Comparison of ENCODE assay signal across 21 mouse cellular contexts in the genomic region with DNA sequence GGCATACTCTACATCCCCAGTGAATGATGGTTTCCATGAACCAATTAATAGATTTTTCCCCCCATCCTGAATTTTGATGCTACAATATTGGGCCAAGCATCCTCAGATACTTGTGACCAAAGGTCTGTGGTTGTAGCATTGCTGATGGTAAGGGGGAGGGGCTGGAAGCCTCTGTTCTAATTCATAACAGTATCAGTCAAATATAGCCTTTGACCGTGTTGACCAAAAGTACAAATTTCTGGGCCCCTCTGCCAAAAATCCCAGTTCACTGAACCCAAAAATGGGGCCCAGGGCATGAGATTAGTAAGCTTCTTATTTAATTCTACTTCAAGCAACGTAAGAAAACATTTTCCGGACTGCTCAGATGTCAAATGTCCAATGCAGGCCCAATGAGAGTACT.
DNase-seq lines count a peak whose midpoint lies in the region; ATAC-seq and TF ChIP-seq lines count a peak whose summit lies in the region.
"Had no signal": no experiment of that assay in that cellular context is flagged by ENCODE, and none has a peak within 500 bp of the region (broad histone marks: within the 10 kb centered on the region; RNA-seq: fewer than 3 reads in every experiment).

No protein-coding gene starts in this region.

- no peak overlapping the region for H3K27ac ChIP-seq in kidney, embryonic 16.5 days (ENCODE audit: low read length)
- H3K27ac ChIP-seq in liver, adult 2 months (replicated peaks; ENCODE audit: insufficient read depth, low read depth, low read length), result peak overlapping the region; percentile 51
- H3K27ac ChIP-seq: embryonic facial prominence, embryonic 12.5 days; embryonic facial prominence, embryonic 15.5 days; hindbrain, embryonic 12.5 days; hindbrain, embryonic 15.5 days had no signal

- peak; percentile 42 for DNase-seq in kidney, adult 11 months
- DNase-seq in kidney, adult 9 months, result peak; percentile 89
- no peak for DNase-seq in kidney, postnatal 4 days
- peak; percentile 94 for DNase-seq in liver, adult 2 months (ENCODE audit: extremely low read depth, low read depth, low spot score)
- no peak for DNase-seq in liver
- DNase-seq: adrenal gland, adult 2 months; adrenal gland, postnatal 14 days; cerebellum, adult 11 months; cerebellum, adult 2 months; cerebellum, adult 9-11 months; cerebellum, postnatal 25 days; forebrain, postnatal 0 days; gastrocnemius, adult 2 months; gastrocnemius, postnatal 14 days had no signal

- no peak overlapping the region for H3K4me3 ChIP-seq in kidney, embryonic 16.5 days (ENCODE audit: low read length)
- H3K4me3 ChIP-seq in liver, adult 2 months (ENCODE audit: insufficient read depth, low read depth, low read length), result no peak overlapping the region
- H3K4me3 ChIP-seq: embryonic facial prominence, embryonic 12.5 days; embryonic facial prominence, embryonic 15.5 days; gastrocnemius, adult 2 months; hindbrain, embryonic 12.5 days; hindbrain, embryonic 15.5 days had no signal

- ATAC-seq in kidney, embryonic 16.5 days (ENCODE audit: low FRiP score, low TSS enrichment), result no peak
- ATAC-seq: forebrain, embryonic 14.5 days; forebrain, postnatal 0 days had no signal

- 89% methylated on average over 3 of the region's 3 CpGs for WGBS in kidney, embryonic 16.5 days
- WGBS in liver, adult 2 months, result 24% methylated on average over 3 of the region's 3 CpGs

- no peak overlapping the region for H3K9ac ChIP-seq in kidney, embryonic 16.5 days (replicated peaks; ENCODE audit: low read length)
- H3K9ac ChIP-seq in liver, adult 2 months (ENCODE audit: low read depth, low read length), result no peak overlapping the region
- H3K9ac ChIP-seq: embryonic facial prominence, embryonic 12.5 days; embryonic facial prominence, embryonic 15.5 days; forebrain, postnatal 0 days; hindbrain, embryonic 12.5 days; hindbrain, embryonic 15.5 days had no signal

- no peak for TF ChIP-seq CTCF in liver, adult 2 months (IDR thresholded peaks at IDR 0.05; ENCODE audit: low read depth, low read length)

- no peaks in the 10 kb centered on the region for H3K79me2 ChIP-seq in liver, adult 2 months (ENCODE audit: control insufficient read depth, insufficient read depth, low read length)

- no peaks in the 10 kb centered on the region for H3K9me3 ChIP-seq in kidney, embryonic 16.5 days (ENCODE audit: low read length)
- H3K9me3 ChIP-seq: embryonic facial prominence, embryonic 12.5 days; embryonic facial prominence, embryonic 15.5 days; hindbrain, embryonic 12.5 days; hindbrain, embryonic 15.5 days had no signal

- no peak for TF ChIP-seq POLR2A in liver, adult 2 months (IDR thresholded peaks at IDR 0.05; ENCODE audit: extremely low read depth, insufficient read depth, low read length)

- no peak overlapping the region for H3K4me2 ChIP-seq in kidney, embryonic 16.5 days (replicated peaks; ENCODE audit: low read depth, low read length)
- H3K4me2 ChIP-seq: embryonic facial prominence, embryonic 12.5 days; embryonic facial prominence, embryonic 15.5 days; heart, embryonic 11.5 days; hindbrain, embryonic 12.5 days; hindbrain, embryonic 15.5 days had no signal

- peaks cover 3% of the 10 kb centered on the region; the same call in 1 of the 2 replicates for H3K27me3 ChIP-seq in kidney, embryonic 16.5 days (ENCODE audit: insufficient read depth, low read length)
- H3K27me3 ChIP-seq in liver, adult 2 months (ENCODE audit: control insufficient read depth, insufficient read depth, low read length), result no peaks in the 10 kb centered on the region
- H3K27me3 ChIP-seq: embryonic facial prominence, embryonic 12.5 days had no signal

- peaks cover 8% of the 10 kb centered on the region; the same call in 1 of the 2 replicates for H3K4me1 ChIP-seq in kidney, embryonic 16.5 days (ENCODE audit: insufficient read depth, low read length)
- peaks cover 11% of the 10 kb centered on the region for H3K4me1 ChIP-seq in liver, adult 2 months (ENCODE audit: control insufficient read depth, insufficient read depth, low read length)
- H3K4me1 ChIP-seq: embryonic facial prominence, embryonic 12.5 days; hindbrain, embryonic 12.5 days had no signal

- H3K36me3 ChIP-seq in kidney, embryonic 16.5 days (ENCODE audit: insufficient read depth, low read length), result no peaks in the 10 kb centered on the region
- H3K36me3 ChIP-seq in liver, adult 2 months (ENCODE audit: control insufficient read depth, insufficient read depth, low read length), result no peaks in the 10 kb centered on the region
- H3K36me3 ChIP-seq: embryonic facial prominence, embryonic 12.5 days; embryonic facial prominence, embryonic 15.5 days; hindbrain, embryonic 12.5 days; hindbrain, embryonic 15.5 days had no signal

Comparison
In these comparisons a context has a peak if more than half of its experiments do, and no peak if none do; other contexts are left out.
1. DNase-seq: peak in kidney, adult 11 months (single experiment), kidney, adult 9 months (single experiment) and liver, adult 2 months (single experiment); none in kidney, postnatal 4 days (0 of 2) and liver (single experiment).